Mouse (Mus musculus) macrophage (primary cell): ENCODE data around the gene Gm11020. TPM values are rescaled to one million over a fixed set of nuclear protein-coding genes. Genes with fewer than 3 reads are reported as not detected.
A peak's percentile ranks its signal among the peaks of the same experiment; 100 is the strongest.

Source experiments
- H3K27ac ChIP-seq: fragments of 350-480 bp; formaldehyde crosslinking; 2 replicates; pipeline ENCODE4 v1.9.0; 2021
- H3K36me3 ChIP-seq: fragments of 350-480 bp; formaldehyde crosslinking; 2 replicates; pipeline ENCODE4 v1.9.0; 2021; ENCODE audit errors: inconsistent target
- H3K4me3 ChIP-seq: fragments of 350-480 bp; formaldehyde crosslinking; 2 replicates; pipeline ENCODE4 v1.9.0; 2021; ENCODE audit errors: inconsistent target
- H3K79me2 ChIP-seq: fragments of 350-480 bp; formaldehyde crosslinking; 2 replicates; pipeline ENCODE4 v1.9.0; 2021; ENCODE audit errors: inconsistent target
- WGBS: methylation state at CpG from one replicate; pipeline ENCODE4 v1.1.7; 2026; ENCODE audit warnings: inconsistent platforms; ENCODE audit not compliant: missing documents; 5-methylcytosine and 5-hydroxymethylcytosine counted together
- polyA plus RNA-seq: library from polyadenylated mRNA; stranded (reverse); fragments of 250-400 nt; gene quantifications from 3 replicates; pipeline ENCODE4 v1.2.4, GENCODE M21; 2018; ENCODE audit warnings: inconsistent platforms

Gene Gm11020
- polyA plus RNA-seq, 1 experiment from 2014 or later, result not detected

GRCm38 (mm10) chr8:104337890-104338289 is 16.5 kb downstream of the Gm11020 start:
- Histone ChIP-seq H3K79me2 (peaks cover 20% of the 10 kb centered on the region), H3K36me3 (no peaks in the 10 kb centered on the region), H3K4me3 (no peak overlapping the region), H3K27ac (no peak overlapping the region)
- WGBS, result 53% methylated on average over 3 of the region's 3 CpGs

DNA sequence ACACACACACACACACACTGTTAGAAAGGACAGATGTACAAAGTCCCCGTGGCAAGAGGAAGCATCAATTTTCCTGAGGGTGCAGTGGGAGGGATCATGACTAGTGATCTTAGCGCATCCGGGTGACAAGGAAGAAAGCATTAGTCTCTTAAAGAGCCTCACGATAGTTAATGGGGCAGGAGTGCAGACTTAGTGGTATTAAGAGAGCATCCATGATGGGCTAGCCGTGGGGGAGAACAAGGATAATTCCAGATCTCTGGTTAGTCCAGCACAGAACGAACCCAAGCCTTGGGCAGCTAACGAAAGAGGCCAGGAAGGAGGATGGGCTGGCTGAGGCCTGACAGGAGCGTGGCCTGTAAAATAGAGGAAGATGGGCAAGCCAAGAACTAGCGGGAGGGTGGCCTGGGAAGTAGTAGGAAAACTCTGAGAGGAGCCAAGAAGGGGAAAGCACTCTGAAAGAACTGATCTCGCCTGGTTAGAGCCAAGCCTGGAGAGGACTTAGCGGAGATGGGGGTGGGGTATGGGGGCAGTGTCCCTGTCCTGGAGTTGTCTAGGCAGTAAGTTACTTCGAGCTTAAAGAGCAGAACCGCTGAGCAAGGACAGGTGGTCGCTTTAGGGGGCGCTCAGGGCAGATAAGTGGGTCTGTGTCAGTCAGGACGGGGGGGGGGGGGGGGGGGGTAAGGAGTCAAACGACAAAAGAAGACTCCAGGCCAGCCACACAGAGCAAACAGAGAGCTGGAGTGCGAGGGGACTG is 18.0 kb downstream of the Gm11020 start, which contains the start of gene Cmtm3:
TSS of gene Cmtm3 (plus strand) at position 182 of the 754 bp plus-strand sequence.
- peak within 1 kb of the TSS; percentile 94 for H3K27ac ChIP-seq
- peaks cover 34% of the 10 kb centered on the region for H3K79me2 ChIP-seq
- peak within 1 kb of the TSS; percentile 51 for H3K4me3 ChIP-seq
- 34% methylated on average over 16 of the region's 18 CpGs for WGBS
- no peaks in the 10 kb centered on the region for H3K36me3 ChIP-seq

DNA sequence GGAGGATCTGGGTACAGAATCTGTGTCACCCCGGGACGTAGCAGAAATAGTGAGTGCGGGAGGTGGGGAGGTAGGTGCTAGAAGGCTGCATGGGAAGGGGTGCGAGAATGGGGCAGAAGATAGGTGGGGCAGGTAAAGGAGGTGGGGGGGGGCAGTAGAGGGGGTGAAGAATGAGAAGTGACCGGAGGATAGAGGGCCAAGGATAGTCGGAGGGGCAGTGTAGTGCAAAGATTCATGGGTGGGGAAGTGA is 18.5 kb downstream of the Gm11020 start:
- 3% methylated on average over 6 of the region's 6 CpGs for WGBS
- Histone ChIP-seq H3K79me2 (peaks cover 39% of the 10 kb centered on the region), H3K27ac (peak overlapping the region; percentile 94), H3K4me3 (peak overlapping the region; percentile 51), H3K36me3 (peaks cover 3% of the 10 kb centered on the region; the same call in 1 of the 2 replicates)

DNA sequence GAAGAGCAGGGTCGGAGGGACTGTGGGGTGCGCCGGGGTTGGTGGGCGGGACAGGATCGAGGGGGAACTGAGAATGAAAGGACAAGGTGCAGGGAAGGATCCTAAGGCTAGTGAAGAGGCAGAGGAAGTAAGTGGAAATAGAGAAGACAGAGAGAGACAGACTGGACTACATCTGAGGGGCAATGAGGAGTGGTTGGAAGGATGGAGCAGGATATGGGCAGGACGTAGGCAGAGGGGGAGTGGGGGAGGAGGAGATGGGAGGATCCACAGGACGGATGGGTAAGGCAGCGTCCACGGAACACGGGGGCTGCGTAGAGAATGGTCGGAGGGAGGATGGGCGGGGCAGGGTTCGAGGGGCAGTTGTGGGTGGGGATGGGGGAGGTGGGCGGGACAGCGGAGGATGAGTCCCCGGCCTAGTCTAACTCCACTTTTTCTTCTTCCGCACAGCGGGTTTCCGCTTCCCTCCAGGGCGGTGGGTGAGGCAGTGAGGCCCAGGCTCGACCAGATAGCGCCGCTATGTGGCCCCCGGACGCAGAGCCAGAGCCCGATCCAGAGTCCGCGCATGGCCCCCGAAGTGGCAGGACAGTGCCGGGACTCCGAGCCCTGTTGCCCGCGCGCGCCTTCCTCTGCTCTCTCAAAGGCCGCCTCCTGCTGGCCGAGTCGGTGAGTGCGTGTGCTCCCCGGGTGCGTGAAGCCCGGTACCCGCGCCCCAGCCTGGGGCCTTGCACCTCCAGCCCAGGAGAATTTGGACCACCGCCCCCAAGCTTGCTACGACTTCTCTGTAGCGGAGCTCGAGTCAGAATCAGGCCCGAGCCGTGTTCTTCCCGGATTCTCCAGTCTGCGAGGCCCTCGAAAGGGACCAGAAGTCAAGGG is 19.1 kb downstream of the Gm11020 start:
- Histone ChIP-seq H3K79me2 (peaks cover 44% of the 10 kb centered on the region), H3K27ac (peak overlapping the region; percentile 94), H3K36me3 (peaks cover 8% of the 10 kb centered on the region), H3K4me3 (peak overlapping the region; percentile 51)
- 1% methylated on average over 49 of the region's 54 CpGs for WGBS

DNA sequence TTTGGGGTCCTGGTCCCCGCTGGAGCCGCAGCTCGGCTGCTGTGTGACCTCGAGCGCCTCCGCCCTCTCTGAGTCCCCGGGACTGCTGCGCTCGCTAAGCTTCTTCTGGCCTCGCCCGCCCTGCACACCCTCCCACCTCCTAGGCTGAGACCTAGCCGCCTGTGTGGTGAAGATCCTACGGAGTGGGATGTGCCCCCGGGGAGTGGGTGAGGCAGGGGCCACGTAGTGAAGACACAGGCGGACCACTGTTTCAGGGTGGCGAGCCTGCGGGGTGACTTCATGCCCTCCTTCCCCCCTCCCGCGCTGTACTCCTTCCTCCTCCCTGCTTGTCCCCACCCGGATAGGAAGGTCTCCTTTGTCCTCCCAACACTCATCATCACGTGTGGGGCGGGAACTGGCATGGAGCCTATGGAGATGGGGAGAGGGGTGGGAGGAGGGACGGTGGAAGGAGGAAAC is 19.8 kb downstream of the Gm11020 start:
- Histone ChIP-seq H3K79me2 (peaks cover 44% of the 10 kb centered on the region), H3K27ac (peak overlapping the region; percentile 94), H3K4me3 (peak overlapping the region; percentile 51), H3K36me3 (peaks cover 15% of the 10 kb centered on the region)
- WGBS, result 4% methylated on average over 22 of the region's 24 CpGs

- peaks cover 44% of the 10 kb centered on the region for H3K79me2 ChIP-seq
- peak overlapping the region; percentile 94 for H3K27ac ChIP-seq
Measured at GRCm38 (mm10) chr8:104341678-104342077, 20.3 kb downstream of the Gm11020 start.

GRCm38 (mm10) chr8:104342426-104342825 is 21.1 kb downstream of the Gm11020 start:
- Histone ChIP-seq H3K27ac (peak overlapping the region; percentile 94), H3K4me3 (no peak overlapping the region), H3K36me3 (peaks cover 27% of the 10 kb centered on the region), H3K79me2 (peaks cover 44% of the 10 kb centered on the region)
- 78% methylated on average over 5 of the region's 5 CpGs for WGBS

More at GRCm38 (mm10) chr8:104341678-104342077, 20.3 kb downstream of the Gm11020 start:
- H3K4me3 ChIP-seq, result peak overlapping the region; percentile 51
- peaks cover 21% of the 10 kb centered on the region for H3K36me3 ChIP-seq
- 76% methylated on average over 6 of the region's 6 CpGs for WGBS

GRCm38 (mm10) chr8:104343957-104344356 is 22.6 kb downstream of the Gm11020 start:
- Histone ChIP-seq H3K79me2 (peaks cover 44% of the 10 kb centered on the region), H3K4me3 (no peak overlapping the region), H3K27ac (peak overlapping the region; percentile 94), H3K36me3 (peaks cover 35% of the 10 kb centered on the region)
- WGBS, result 31% methylated on average over 7 of the region's 7 CpGs

DNA sequence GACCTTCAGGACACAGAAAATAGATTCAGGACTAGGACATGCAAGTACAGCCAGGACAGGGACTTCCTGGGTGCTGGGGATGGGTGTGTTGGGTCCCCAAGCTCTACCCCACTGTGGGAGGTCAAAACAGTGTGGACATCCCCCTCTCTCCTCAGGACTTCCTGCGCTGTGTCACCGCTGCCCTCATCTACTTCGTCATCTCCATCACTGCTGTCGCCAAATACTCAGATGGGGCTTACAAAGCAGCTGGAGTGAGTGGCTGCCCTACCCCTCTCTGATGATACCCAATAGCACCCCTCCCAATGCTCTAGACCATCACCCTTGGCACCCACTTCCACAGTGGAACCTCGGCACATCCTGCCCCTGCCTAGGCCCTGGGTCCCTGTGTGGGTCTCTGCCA is 23.3 kb downstream of the Gm11020 start:
- 76% methylated on average over 5 of the region's 5 CpGs for WGBS
- Histone ChIP-seq H3K4me3 (no peak overlapping the region), H3K79me2 (peaks cover 44% of the 10 kb centered on the region), H3K27ac (no peak overlapping the region), H3K36me3 (peaks cover 35% of the 10 kb centered on the region)

DNA sequence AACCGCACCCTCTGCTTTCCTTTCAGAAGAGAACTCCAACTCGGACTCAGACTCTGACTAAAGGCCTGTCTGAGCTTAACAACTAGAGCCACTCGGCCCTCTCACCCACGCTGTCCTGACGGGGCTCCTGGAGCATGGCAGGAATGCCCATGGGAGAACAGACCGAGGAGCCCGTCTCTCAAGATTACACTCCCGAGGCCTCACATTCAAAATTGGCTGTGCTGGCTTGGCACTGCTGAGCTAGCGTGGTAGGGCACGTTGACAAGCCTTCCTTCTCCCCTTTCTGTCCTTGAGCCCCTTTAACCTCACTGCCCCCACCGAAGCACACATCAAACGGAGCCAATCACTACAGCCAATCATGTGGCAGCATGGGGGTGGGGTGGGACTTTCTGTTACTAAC is 25.3 kb downstream of the Gm11020 start:
- H3K79me2 ChIP-seq, result peaks cover 35% of the 10 kb centered on the region
- no peak overlapping the region for H3K4me3 ChIP-seq
- H3K27ac ChIP-seq, result no peak overlapping the region
- 92% methylated on average over 12 of the region's 12 CpGs for WGBS
- H3K36me3 ChIP-seq, result peaks cover 35% of the 10 kb centered on the region

GRCm38 (mm10) chr8:104348971-104349370 is 27.6 kb downstream of the Gm11020 start:
- WGBS, result 90% methylated on average over 5 of the region's 5 CpGs

DNA sequence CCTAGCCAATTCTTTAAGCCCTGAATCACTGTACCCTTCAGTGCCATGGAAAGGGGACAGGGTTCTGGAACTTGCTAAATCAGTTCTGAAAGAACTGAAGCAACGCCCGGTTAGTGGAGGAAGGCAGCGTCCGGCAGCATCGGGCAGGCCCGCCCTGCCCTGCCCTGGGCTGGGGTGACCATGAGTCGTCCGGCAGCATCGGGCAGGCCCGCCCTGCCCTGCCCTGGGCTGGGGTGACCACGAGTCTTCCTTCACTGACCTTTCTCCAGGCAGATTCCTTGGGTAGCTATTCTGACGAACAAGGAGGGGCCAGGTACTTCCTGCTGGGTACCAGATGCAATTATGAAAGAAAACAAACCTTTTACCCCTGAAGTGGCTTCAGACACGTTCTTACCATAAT is 28.7 kb downstream of the Gm11020 start:
- peaks cover 30% of the 10 kb centered on the region for H3K36me3 ChIP-seq

More at GRCm38 (mm10) chr8:104348971-104349370, 27.6 kb downstream of the Gm11020 start:
- H3K79me2 ChIP-seq, result peaks cover 12% of the 10 kb centered on the region; the same call in 1 of the 2 replicates
- H3K27ac ChIP-seq, result no peak overlapping the region
- H3K4me3 ChIP-seq, result no peak overlapping the region
- H3K36me3 ChIP-seq, result peaks cover 35% of the 10 kb centered on the region

DNA sequence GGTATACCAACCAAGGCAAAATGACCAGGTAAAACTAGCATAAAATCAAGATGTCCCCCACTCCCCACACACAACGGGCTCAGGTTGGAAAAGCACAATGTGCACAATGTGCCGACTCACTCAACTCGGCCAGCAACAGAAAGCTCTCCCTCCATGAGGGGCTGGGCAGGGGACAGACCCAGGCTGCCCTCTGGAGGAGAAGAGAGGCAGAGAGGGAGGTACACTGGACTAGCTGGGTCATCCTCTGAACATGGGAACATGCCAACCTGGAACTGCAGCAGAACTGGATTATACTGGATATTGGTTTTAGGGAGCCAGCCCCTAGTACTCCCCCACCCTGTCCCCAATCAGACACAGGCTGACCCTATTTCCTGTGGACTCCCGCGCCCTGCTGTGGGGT is 31.8 kb downstream of the Gm11020 start:
- Histone ChIP-seq H3K79me2 (no peaks in the 10 kb centered on the region), H3K36me3 (0 out of 2 replicates have a peak, but pooled peaks cover under 1% of the 10 kb centered on the region)

More for the DNA sequence above, 28.7 kb downstream of the Gm11020 start:
- peaks cover 3% of the 10 kb centered on the region; the same call in 1 of the 2 replicates for H3K79me2 ChIP-seq
- no peak overlapping the region for H3K27ac ChIP-seq
- H3K4me3 ChIP-seq, result no peak overlapping the region
- 83% methylated on average over 13 of the region's 13 CpGs for WGBS

DNA sequence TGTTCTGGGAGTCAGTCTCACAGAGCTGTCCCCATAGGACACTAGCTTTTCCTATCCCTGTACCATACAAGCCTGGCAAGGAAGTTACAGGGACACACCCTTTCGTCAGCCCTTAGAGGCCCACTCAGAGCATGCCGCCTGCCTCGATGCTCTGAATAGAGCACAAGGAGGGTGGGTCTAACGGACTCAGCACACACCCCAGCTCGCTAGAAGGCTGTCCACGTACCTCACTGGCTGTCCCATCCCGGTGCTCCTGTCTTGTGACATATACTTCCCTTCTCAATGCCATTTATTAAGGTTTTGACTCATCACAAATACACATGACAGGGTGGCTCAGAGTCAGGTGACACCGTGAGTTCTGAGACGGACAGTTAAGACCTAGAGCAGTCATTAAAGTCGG is 33.1 kb downstream of the Gm11020 start:
- Histone ChIP-seq H3K79me2 (no peaks in the 10 kb centered on the region), H3K36me3 (no peaks in the 10 kb centered on the region), H3K4me3 (no peak overlapping the region), H3K27ac (peak overlapping the region; percentile 39)
- WGBS, result 87% methylated on average over 10 of the region's 10 CpGs

More for the DNA sequence above, 31.8 kb downstream of the Gm11020 start:
- WGBS, result 48% methylated on average over 5 of the region's 5 CpGs
- H3K4me3 ChIP-seq, result no peak overlapping the region
- no peak overlapping the region for H3K27ac ChIP-seq

GRCm38 (mm10) chr8:104358637-104359036 is 37.3 kb downstream of the Gm11020 start:
- Histone ChIP-seq H3K36me3 (no peaks in the 10 kb centered on the region), H3K4me3 (no peak overlapping the region), H3K79me2 (no peaks in the 10 kb centered on the region; the same call in 1 of the 2 replicates), H3K27ac (no peak overlapping the region)
- whole genome bisulfite sequencing, result 92% methylated on average over 3 of the region's 3 CpGs
